Mouse (Mus musculus) spleen, postnatal 10 days (tissue): ENCODE measurements at regions not wholly inside any gene's neighbourhood (a gene's known extent, or its start where the extent isn't known, plus 50 kb on each side); places are given as distances from the start of the nearest gene placed in this dataset.
A peak's percentile ranks its signal among the peaks of the same experiment; 100 is the strongest.

ENCODE experiments used
- DNase-seq, 2 experiments: peaks; one replicate each; pipeline ENCODE4 v3.0.0; 2021 to 2022; ENCODE audit warnings: low spot score in 2 of 2

GRCm38 (mm10) chr1:186295201-186295600 lies 178.1 kb upstream of the Lyplal1 start:
- DNase-seq, result no peak

GRCm38 (mm10) chr1:186294635-186295034 lies 177.5 kb upstream of the Lyplal1 start:
- DNase-seq, result no peak

GRCm38 (mm10) chr1:186289117-186289516 lies 172.0 kb upstream of the Lyplal1 start:
- DNase-seq, result no peak

GRCm38 (mm10) chr1:186287831-186288230 lies 170.7 kb upstream of the Lyplal1 start:
- DNase-seq, result no peak

GRCm38 (mm10) chr1:186286401-186286800 lies 169.3 kb upstream of the Lyplal1 start:
- no peak for DNase-seq

GRCm38 (mm10) chr1:186277981-186278634 lies 161.0 kb upstream of the Lyplal1 start:
- DNase-seq, result no peak

GRCm38 (mm10) chr1:186271436-186271835 lies 154.3 kb upstream of the Lyplal1 start:
- no peak for DNase-seq

GRCm38 (mm10) chr1:186267317-186267716 lies 150.2 kb upstream of the Lyplal1 start:
- no peak for DNase-seq

GRCm38 (mm10) chr1:186264639-186265038 lies 147.5 kb upstream of the Lyplal1 start:
- no peak for DNase-seq

GRCm38 (mm10) chr1:186263955-186264354 lies 146.8 kb upstream of the Lyplal1 start:
- DNase-seq, result no peak

GRCm38 (mm10) chr1:186263196-186263595 lies 146.1 kb upstream of the Lyplal1 start:
- DNase-seq, result no peak

GRCm38 (mm10) chr1:186262040-186262439 lies 144.9 kb upstream of the Lyplal1 start:
- DNase-seq, result no peak

- DNase-seq, result peak in 1 of 2 experiments; percentile 25
These were observed 144.3 kb upstream of the Lyplal1 start for GRCm38 (mm10) chr1:186261326-186261833.

- DNase-seq, result no peak
These were observed 140.5 kb upstream of the Lyplal1 start for GRCm38 (mm10) chr1:186257611-186258010.

GRCm38 (mm10) chr1:186255476-186256080 lies 138.5 kb upstream of the Lyplal1 start:
- no peak for DNase-seq

- no peak for DNase-seq
These were observed 137.4 kb upstream of the Lyplal1 start for GRCm38 (mm10) chr1:186254500-186254899.

GRCm38 (mm10) chr1:186252551-186252950 lies 135.4 kb upstream of the Lyplal1 start:
- no peak for DNase-seq

- DNase-seq, result no peak
These were observed 133.2 kb upstream of the Lyplal1 start for GRCm38 (mm10) chr1:186250316-186250715.

GRCm38 (mm10) chr1:186249214-186249613 lies 132.1 kb upstream of the Lyplal1 start:
- no peak for DNase-seq

- DNase-seq, result no peak
These were observed 128.8 kb upstream of the Lyplal1 start for GRCm38 (mm10) chr1:186245723-186246440.

- no peak for DNase-seq
These were observed 124.0 kb upstream of the Lyplal1 start for GRCm38 (mm10) chr1:186241112-186241511.

GRCm38 (mm10) chr1:186237556-186237955 lies 120.4 kb upstream of the Lyplal1 start:
- DNase-seq, result no peak
